Mouse (Mus musculus): ENCODE measurements at regions not wholly inside any gene's neighbourhood (a gene's known extent, or its start where the extent isn't known, plus 50 kb on each side); places are given as distances from the start of the nearest gene placed in this dataset.
A peak's percentile ranks its signal among the peaks of the same experiment; 100 is the strongest.

- WGBS, result 67% methylated on average over 8 of the region's 8 CpGs
- H3K27me3 ChIP-seq (ENCODE audit: low read depth, poor library complexity, severe bottlenecking), result no peaks in the 10 kb centered on the region
- no peak for DNase-seq (ENCODE audit: low spot score)
- no peaks in the 10 kb centered on the region for H3K9me3 ChIP-seq (replicated peaks)
- H3K4me3 ChIP-seq, result no peak overlapping the region
- peaks cover 20% of the 10 kb centered on the region for H3K4me1 ChIP-seq
- H3K36me3 ChIP-seq, result no peaks in the 10 kb centered on the region
- H3K27ac ChIP-seq, result peak overlapping the region; percentile 30; the same call in 1 of the 2 replicates
These were observed 342.5 kb upstream of the Jarid2 start for GRCm38 (mm10) chr13:44386767-44387166.

- DNase-seq (ENCODE audit: low spot score), result no peak
- H3K4me1 ChIP-seq, result peaks cover 9% of the 10 kb centered on the region
- no peak overlapping the region for H3K27ac ChIP-seq
- H3K27me3 ChIP-seq (ENCODE audit: low read depth, poor library complexity, severe bottlenecking), result no peaks in the 10 kb centered on the region
- no peaks in the 10 kb centered on the region for H3K9me3 ChIP-seq (replicated peaks)
- H3K4me3 ChIP-seq, result no peak overlapping the region
- WGBS, result 95% methylated on average over 5 of the region's 5 CpGs
- H3K36me3 ChIP-seq, result no peaks in the 10 kb centered on the region
These were observed 339.6 kb upstream of the Jarid2 start for GRCm38 (mm10) chr13:44389696-44390095.

GRCm38 (mm10) chr13:44390666-44391390 is 338.4 kb upstream of the Jarid2 start:
- no peaks in the 10 kb centered on the region for H3K27me3 ChIP-seq (ENCODE audit: low read depth, poor library complexity, severe bottlenecking)
- peaks cover 9% of the 10 kb centered on the region for H3K4me1 ChIP-seq
- 89% methylated on average over 9 of the region's 9 CpGs for WGBS
- no peaks in the 10 kb centered on the region for H3K9me3 ChIP-seq (replicated peaks)
- no peak overlapping the region for H3K4me3 ChIP-seq
- DNase-seq (ENCODE audit: low spot score), result no peak
- H3K27ac ChIP-seq, result no peak overlapping the region
- no peaks in the 10 kb centered on the region for H3K36me3 ChIP-seq

GRCm38 (mm10) chr13:44394016-44394415 is 335.3 kb upstream of the Jarid2 start:
- H3K27ac ChIP-seq, result no peak overlapping the region

GRCm38 (mm10) chr13:44398613-44399369 is 330.5 kb upstream of the Jarid2 start:
- Histone ChIP-seq H3K4me3 (no peak overlapping the region), H3K27me3 (ENCODE audit: low read depth, poor library complexity, severe bottlenecking) (no peaks in the 10 kb centered on the region), H3K4me1 (peaks cover 20% of the 10 kb centered on the region), H3K36me3 (no peaks in the 10 kb centered on the region), H3K9me3 (replicated peaks) (no peaks in the 10 kb centered on the region), H3K27ac (peak overlapping the region; percentile 31; the same call in 1 of the 2 replicates)
- 79% methylated on average over 15 of the region's 15 CpGs for WGBS
- DNase-seq (ENCODE audit: low spot score), result no peak

More at GRCm38 (mm10) chr13:44394016-44394415, 335.3 kb upstream of the Jarid2 start:
- peaks cover 9% of the 10 kb centered on the region for H3K4me1 ChIP-seq
- H3K36me3 ChIP-seq, result no peaks in the 10 kb centered on the region
- WGBS, result 93% methylated on average over 5 of the region's 5 CpGs
- H3K9me3 ChIP-seq (replicated peaks), result no peaks in the 10 kb centered on the region
- no peak for DNase-seq (ENCODE audit: low spot score)
- no peaks in the 10 kb centered on the region for H3K27me3 ChIP-seq (ENCODE audit: low read depth, poor library complexity, severe bottlenecking)
- no peak overlapping the region for H3K4me3 ChIP-seq

- H3K27me3 ChIP-seq (ENCODE audit: low read depth, poor library complexity, severe bottlenecking), result no peaks in the 10 kb centered on the region
- 56% methylated on average over 4 of the region's 4 CpGs for WGBS
- H3K36me3 ChIP-seq, result no peaks in the 10 kb centered on the region
- H3K27ac ChIP-seq, result no peak overlapping the region; the same call in 1 of the 2 replicates
- no peak for DNase-seq (ENCODE audit: low spot score)
- H3K4me1 ChIP-seq, result peaks cover 20% of the 10 kb centered on the region
- H3K9me3 ChIP-seq (replicated peaks), result no peaks in the 10 kb centered on the region
- no peak overlapping the region for H3K4me3 ChIP-seq
These were observed 329.9 kb upstream of the Jarid2 start for GRCm38 (mm10) chr13:44399370-44399685.

GRCm38 (mm10) chr13:44399831-44400321 is 329.4 kb upstream of the Jarid2 start:
- peak overlapping the region; percentile 38; the same call in 1 of the 2 replicates for H3K27ac ChIP-seq
- H3K4me1 ChIP-seq, result peaks cover 20% of the 10 kb centered on the region
- H3K4me3 ChIP-seq, result no peak overlapping the region
- no peaks in the 10 kb centered on the region for H3K9me3 ChIP-seq (replicated peaks)
- no peaks in the 10 kb centered on the region for H3K36me3 ChIP-seq
- WGBS, result 74% methylated on average over 7 of the region's 7 CpGs
- no peaks in the 10 kb centered on the region for H3K27me3 ChIP-seq (ENCODE audit: low read depth, poor library complexity, severe bottlenecking)
- peak; percentile 47 for DNase-seq (ENCODE audit: low spot score)

GRCm38 (mm10) chr13:44404010-44404575 is 325.2 kb upstream of the Jarid2 start:
- no peak for DNase-seq (ENCODE audit: low spot score)
- no peaks in the 10 kb centered on the region for H3K27me3 ChIP-seq (ENCODE audit: low read depth, poor library complexity, severe bottlenecking)
- 89% methylated on average over 8 of the region's 8 CpGs for WGBS

GRCm38 (mm10) chr13:44407307-44407706 is 322.0 kb upstream of the Jarid2 start:
- H3K4me1 ChIP-seq, result peaks cover 11% of the 10 kb centered on the region
- WGBS, result 87% methylated on average over 2 of the region's 2 CpGs
- peaks cover 3% of the 10 kb centered on the region; the same call in 1 of the 2 replicates for H3K27me3 ChIP-seq (ENCODE audit: low read depth, poor library complexity, severe bottlenecking)
- no peak overlapping the region for H3K27ac ChIP-seq
- no peaks in the 10 kb centered on the region for H3K9me3 ChIP-seq (replicated peaks)
- H3K4me3 ChIP-seq, result no peak overlapping the region
- no peaks in the 10 kb centered on the region for H3K36me3 ChIP-seq
- no peak for DNase-seq (ENCODE audit: low spot score)

More at GRCm38 (mm10) chr13:44404010-44404575, 325.2 kb upstream of the Jarid2 start:
- H3K27ac ChIP-seq, result no peak overlapping the region
- peaks cover 14% of the 10 kb centered on the region for H3K4me1 ChIP-seq
- H3K4me3 ChIP-seq, result no peak overlapping the region
- H3K36me3 ChIP-seq, result no peaks in the 10 kb centered on the region
- no peaks in the 10 kb centered on the region for H3K9me3 ChIP-seq (replicated peaks)

- peaks cover 3% of the 10 kb centered on the region; the same call in 1 of the 2 replicates for H3K27me3 ChIP-seq (ENCODE audit: low read depth, poor library complexity, severe bottlenecking)
These were observed 320.7 kb upstream of the Jarid2 start for GRCm38 (mm10) chr13:44408619-44408959.

GRCm38 (mm10) chr13:44408960-44409719 is 320.1 kb upstream of the Jarid2 start:
- DNase-seq (ENCODE audit: low spot score), result no peak
- peak overlapping the region; percentile 3; the same call in 1 of the 2 replicates for H3K27ac ChIP-seq

More at GRCm38 (mm10) chr13:44408619-44408959, 320.7 kb upstream of the Jarid2 start:
- Histone ChIP-seq H3K9me3 (replicated peaks) (no peaks in the 10 kb centered on the region), H3K27ac (no peak overlapping the region), H3K4me3 (no peak overlapping the region), H3K36me3 (no peaks in the 10 kb centered on the region), H3K4me1 (peaks cover 15% of the 10 kb centered on the region)
- 92% methylated on average over 6 of the region's 6 CpGs for WGBS
- no peak for DNase-seq (ENCODE audit: low spot score)

GRCm38 (mm10) chr13:44409720-44410047 is 319.6 kb upstream of the Jarid2 start:
- 90% methylated on average over 5 of the region's 5 CpGs for WGBS
- Histone ChIP-seq H3K27ac (peak overlapping the region; percentile 3; the same call in 1 of the 2 replicates), H3K4me1 (peaks cover 15% of the 10 kb centered on the region), H3K36me3 (no peaks in the 10 kb centered on the region), H3K9me3 (replicated peaks) (no peaks in the 10 kb centered on the region), H3K27me3 (ENCODE audit: low read depth, poor library complexity, severe bottlenecking) (peaks cover 9% of the 10 kb centered on the region), H3K4me3 (no peak overlapping the region)
- no peak for DNase-seq (ENCODE audit: low spot score)

More at GRCm38 (mm10) chr13:44408960-44409719, 320.1 kb upstream of the Jarid2 start:
- peaks cover 15% of the 10 kb centered on the region for H3K4me1 ChIP-seq
- no peaks in the 10 kb centered on the region for H3K36me3 ChIP-seq
- peaks cover 4% of the 10 kb centered on the region; the same call in 1 of the 2 replicates for H3K27me3 ChIP-seq (ENCODE audit: low read depth, poor library complexity, severe bottlenecking)
- no peak overlapping the region for H3K4me3 ChIP-seq
- 80% methylated on average over 14 of the region's 14 CpGs for WGBS
- H3K9me3 ChIP-seq (replicated peaks), result no peaks in the 10 kb centered on the region
